Mouse (Mus musculus): Measurements from ENCODE around the gene Rbfox2. TPM values are rescaled to one million over a fixed set of nuclear protein-coding genes. Genes with fewer than 3 reads are reported as not detected.

Gene Rbfox2
- polyA plus RNA-seq, 1 experiment from 2014 or later = 23.2 TPM

- no peaks in the 10 kb centered on the region for H3K9me3 ChIP-seq (ENCODE audit: control insufficient read depth, low read length)
- WGBS = 29% methylated on average over 2 of the region's 2 CpGs
- H3K4me1 ChIP-seq (replicated peaks; ENCODE audit: control insufficient read depth, insufficient read depth) = peaks cover 3% of the 10 kb centered on the region; the same call in 1 of the 2 replicates
- no peak overlapping the region for H3K27ac ChIP-seq (replicated peaks)
- no peak overlapping the region for H3K4me3 ChIP-seq (ENCODE audit: low read depth, low read length)
- H3K9ac ChIP-seq (ENCODE audit: low read length) = no peak overlapping the region
- no peak for DNase-seq (ENCODE audit: low spot score)
- ATAC-seq (ENCODE audit: low FRiP score, low TSS enrichment) = no peak
- no peaks in the 10 kb centered on the region for H3K27me3 ChIP-seq (ENCODE audit: control insufficient read depth, insufficient read depth, low read length)
- H3K36me3 ChIP-seq (ENCODE audit: control insufficient read depth, insufficient read depth, low read length) = no peaks in the 10 kb centered on the region
- TF ChIP-seq EP300 (optimal IDR thresholded peaks at IDR 0.05) = no peak
- no peak for TF ChIP-seq CTCF (IDR thresholded peaks at IDR 0.05; ENCODE audit: low read depth)
- no peak overlapping the region for H3K4me2 ChIP-seq (replicated peaks; ENCODE audit: low read depth)
Measured at GRCm38 (mm10) chr15:77168781-77169180, 138.0 kb downstream of the Rbfox2 start.

- WGBS = 18% methylated on average over 1 of the region's 1 CpGs
- Histone ChIP-seq H3K27ac (replicated peaks) (no peak overlapping the region), H3K9me3 (ENCODE audit: control insufficient read depth, low read length) (no peaks in the 10 kb centered on the region), H3K4me2 (replicated peaks; ENCODE audit: low read depth) (no peak overlapping the region), H3K27me3 (ENCODE audit: control insufficient read depth, insufficient read depth, low read length) (no peaks in the 10 kb centered on the region), H3K9ac (ENCODE audit: low read length) (no peak overlapping the region), H3K36me3 (ENCODE audit: control insufficient read depth, insufficient read depth, low read length) (no peaks in the 10 kb centered on the region), H3K4me1 (replicated peaks; ENCODE audit: control insufficient read depth, insufficient read depth) (peaks cover 7% of the 10 kb centered on the region), H3K4me3 (ENCODE audit: low read depth, low read length) (no peak overlapping the region)
- DNase-seq (ENCODE audit: low spot score) = no peak
- ATAC-seq (ENCODE audit: low FRiP score, low TSS enrichment) = no peak
- no peak for TF ChIP-seq EP300 (optimal IDR thresholded peaks at IDR 0.05)
- peak; percentile 52 for TF ChIP-seq CTCF (IDR thresholded peaks at IDR 0.05; ENCODE audit: low read depth)
Measured at GRCm38 (mm10) chr15:77166225-77166732, 140.5 kb downstream of the Rbfox2 start.

GRCm38 (mm10) chr15:77163336-77163735 lies 143.5 kb downstream of the Rbfox2 start:
- Histone ChIP-seq H3K36me3 (ENCODE audit: control insufficient read depth, insufficient read depth, low read length) (no peaks in the 10 kb centered on the region), H3K4me1 (replicated peaks; ENCODE audit: control insufficient read depth, insufficient read depth) (peaks cover 7% of the 10 kb centered on the region), H3K9ac (ENCODE audit: low read length) (no peak overlapping the region; the same call in 1 of the 2 replicates), H3K27me3 (ENCODE audit: control insufficient read depth, insufficient read depth, low read length) (no peaks in the 10 kb centered on the region), H3K4me2 (replicated peaks; ENCODE audit: low read depth) (0 out of 2 replicates have a peak overlapping the region, but pooled peaks have one; percentile 5), H3K27ac (replicated peaks) (peak overlapping the region; percentile 67), H3K4me3 (ENCODE audit: low read depth, low read length) (no peak overlapping the region), H3K9me3 (ENCODE audit: control insufficient read depth, low read length) (no peaks in the 10 kb centered on the region)
- DNase-seq (ENCODE audit: low spot score) (peak; percentile 54), ATAC-seq (ENCODE audit: low FRiP score, low TSS enrichment) (peak; percentile 62)
- TF ChIP-seq CTCF (IDR thresholded peaks at IDR 0.05; ENCODE audit: low read depth) (no peak), EP300 (optimal IDR thresholded peaks at IDR 0.05) (no peak)
- WGBS = 11% methylated on average over 6 of the region's 6 CpGs

- H3K27me3 ChIP-seq (ENCODE audit: control insufficient read depth, insufficient read depth, low read length) = no peaks in the 10 kb centered on the region
- H3K9me3 ChIP-seq (ENCODE audit: control insufficient read depth, low read length) = no peaks in the 10 kb centered on the region
- no peak overlapping the region; the same call in 1 of the 2 replicates for H3K9ac ChIP-seq (ENCODE audit: low read length)
- H3K27ac ChIP-seq (replicated peaks) = peak overlapping the region; percentile 70
- ATAC-seq (ENCODE audit: low FRiP score, low TSS enrichment) (no peak), DNase-seq (ENCODE audit: low spot score) (no peak)
- no peaks in the 10 kb centered on the region for H3K36me3 ChIP-seq (ENCODE audit: control insufficient read depth, insufficient read depth, low read length)
- H3K4me1 ChIP-seq (replicated peaks; ENCODE audit: control insufficient read depth, insufficient read depth) = peaks cover 7% of the 10 kb centered on the region
- WGBS = 39% methylated on average over 6 of the region's 6 CpGs
- 0 out of 2 replicates have a peak overlapping the region, but pooled peaks have one; percentile 5 for H3K4me2 ChIP-seq (replicated peaks; ENCODE audit: low read depth)
- H3K4me3 ChIP-seq (ENCODE audit: low read depth, low read length) = no peak overlapping the region
- TF ChIP-seq CTCF (IDR thresholded peaks at IDR 0.05; ENCODE audit: low read depth) (no peak), EP300 (optimal IDR thresholded peaks at IDR 0.05) (no peak)
Measured at GRCm38 (mm10) chr15:77162931-77163330, 143.9 kb downstream of the Rbfox2 start.

GRCm38 (mm10) chr15:77161382-77161781 lies 145.4 kb downstream of the Rbfox2 start:
- H3K4me2 ChIP-seq (replicated peaks; ENCODE audit: low read depth) = no peak overlapping the region
- H3K9me3 ChIP-seq (ENCODE audit: control insufficient read depth, low read length) = no peaks in the 10 kb centered on the region
- DNase-seq (ENCODE audit: low spot score) = no peak
- 15% methylated on average over 5 of the region's 5 CpGs for WGBS
- no peak for TF ChIP-seq EP300 (optimal IDR thresholded peaks at IDR 0.05)
- TF ChIP-seq CTCF (IDR thresholded peaks at IDR 0.05; ENCODE audit: low read depth) = no peak
- H3K27ac ChIP-seq (replicated peaks) = no peak overlapping the region; the same call in 1 of the 2 replicates
- no peaks in the 10 kb centered on the region for H3K36me3 ChIP-seq (ENCODE audit: control insufficient read depth, insufficient read depth, low read length)
- H3K4me1 ChIP-seq (replicated peaks; ENCODE audit: control insufficient read depth, insufficient read depth) = peaks cover 8% of the 10 kb centered on the region
- ATAC-seq (ENCODE audit: low FRiP score, low TSS enrichment) = no peak
- no peak overlapping the region for H3K9ac ChIP-seq (ENCODE audit: low read length)
- no peak overlapping the region for H3K4me3 ChIP-seq (ENCODE audit: low read depth, low read length)
- H3K27me3 ChIP-seq (ENCODE audit: control insufficient read depth, insufficient read depth, low read length) = no peaks in the 10 kb centered on the region

- H3K27ac ChIP-seq (replicated peaks) = no peak overlapping the region
- no peak overlapping the region for H3K4me3 ChIP-seq (ENCODE audit: low read depth, low read length)
- H3K9ac ChIP-seq (ENCODE audit: low read length) = no peak overlapping the region
- TF ChIP-seq EP300 (optimal IDR thresholded peaks at IDR 0.05) = no peak
- TF ChIP-seq CTCF (IDR thresholded peaks at IDR 0.05; ENCODE audit: low read depth) = no peak
- no peaks in the 10 kb centered on the region for H3K27me3 ChIP-seq (ENCODE audit: control insufficient read depth, insufficient read depth, low read length)
- peaks cover 9% of the 10 kb centered on the region for H3K4me1 ChIP-seq (replicated peaks; ENCODE audit: control insufficient read depth, insufficient read depth)
- H3K9me3 ChIP-seq (ENCODE audit: control insufficient read depth, low read length) = no peaks in the 10 kb centered on the region
- no peak overlapping the region for H3K4me2 ChIP-seq (replicated peaks; ENCODE audit: low read depth)
- WGBS = 65% methylated on average over 4 of the region's 4 CpGs
- no peak for ATAC-seq (ENCODE audit: low FRiP score, low TSS enrichment)
- no peak for DNase-seq (ENCODE audit: low spot score)
- H3K36me3 ChIP-seq (ENCODE audit: control insufficient read depth, insufficient read depth, low read length) = no peaks in the 10 kb centered on the region
Measured at GRCm38 (mm10) chr15:77160848-77161247, 146.0 kb downstream of the Rbfox2 start.
